Mouse (Mus musculus) neural tube, embryonic 10.5 days (tissue): ENCODE data around the gene Fopnl.

Source experiments
- DNase-seq: peaks from one replicate; pipeline ENCODE4 v3.0.0-alpha.2; 2017; ENCODE audit warnings: low spot score; ENCODE audit errors: extremely low spot score

Fopnl gene

DNA sequence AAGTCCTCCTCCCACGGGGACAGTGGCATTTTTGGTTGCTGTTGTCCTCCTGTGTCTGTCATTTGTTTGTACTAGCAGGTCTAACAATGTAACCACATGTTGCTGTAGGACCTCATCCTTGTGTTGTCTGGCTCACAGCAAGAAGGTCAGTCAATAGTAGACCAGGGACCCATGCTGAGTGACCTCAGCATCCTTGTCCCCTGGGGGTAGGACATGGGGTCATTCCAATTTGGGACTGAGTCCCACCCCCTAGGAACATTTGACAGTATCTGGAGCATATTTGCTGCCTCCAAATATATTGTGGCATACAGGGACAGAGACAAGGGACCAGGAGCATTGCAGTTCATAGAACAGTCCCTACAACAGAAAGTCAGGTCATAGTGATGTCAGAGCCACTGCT, 67.3 kb downstream of the Fopnl start:
- no peak for DNase-seq
